Mouse (Mus musculus) adrenal gland, adult 10 weeks (tissue): ENCODE results near the gene Olfr533. TPM values are rescaled to one million over a fixed set of nuclear protein-coding genes. Genes with fewer than 3 reads are reported as not detected.

Source experiments
- polyA plus RNA-seq: library from polyadenylated mRNA; stranded (reverse); fragments of 350-450 nt; fragmentation: Illumina TruSeq; extraction: RNeasy Lipid Tissue Mini Kit (QIAGEN cat#74804); gene quantifications from one replicate; pipeline ENCODE4 v1.2.3, GENCODE M21; 2014; ENCODE audit warnings: low read depth, low replicate concordance

Gene Olfr533
- not detected for polyA plus RNA-seq

DNA sequence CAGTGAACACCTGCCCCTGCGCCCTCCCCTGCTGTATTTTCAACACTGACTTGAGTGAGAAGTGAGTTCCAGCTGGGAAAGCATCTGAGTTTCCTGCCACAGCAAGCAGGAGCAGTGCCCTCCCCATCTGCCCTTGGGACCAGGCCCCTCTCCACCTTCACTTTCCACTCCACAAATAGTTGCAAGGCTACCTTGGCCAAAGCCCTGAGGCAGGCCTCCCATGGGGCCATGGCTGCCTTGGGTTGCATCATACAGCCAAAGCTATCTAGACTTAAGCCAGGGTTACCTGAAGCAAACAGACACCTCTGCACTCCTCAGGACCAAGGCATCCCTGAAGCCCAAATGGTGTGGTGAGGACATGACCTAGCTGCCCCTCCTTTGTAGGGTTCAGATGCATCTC lies at the start of gene Olfr533:
Olfr533 (plus strand) TSS at position 301 of the 400 bp plus-strand sequence.

GRCm38 (mm10) chr7:140421539-140421938 lies 41.6 kb upstream of the Olfr533 start, which contains the start of gene Olfr532:
Olfr532 (minus strand) TSS chr7:140421639.

GRCm38 (mm10) chr7:140483916-140484315 lies 20.7 kb downstream of the Olfr533 start, which contains the start of gene Olfr535:
Olfr535 (plus strand) TSS chr7:140484216.

DNA sequence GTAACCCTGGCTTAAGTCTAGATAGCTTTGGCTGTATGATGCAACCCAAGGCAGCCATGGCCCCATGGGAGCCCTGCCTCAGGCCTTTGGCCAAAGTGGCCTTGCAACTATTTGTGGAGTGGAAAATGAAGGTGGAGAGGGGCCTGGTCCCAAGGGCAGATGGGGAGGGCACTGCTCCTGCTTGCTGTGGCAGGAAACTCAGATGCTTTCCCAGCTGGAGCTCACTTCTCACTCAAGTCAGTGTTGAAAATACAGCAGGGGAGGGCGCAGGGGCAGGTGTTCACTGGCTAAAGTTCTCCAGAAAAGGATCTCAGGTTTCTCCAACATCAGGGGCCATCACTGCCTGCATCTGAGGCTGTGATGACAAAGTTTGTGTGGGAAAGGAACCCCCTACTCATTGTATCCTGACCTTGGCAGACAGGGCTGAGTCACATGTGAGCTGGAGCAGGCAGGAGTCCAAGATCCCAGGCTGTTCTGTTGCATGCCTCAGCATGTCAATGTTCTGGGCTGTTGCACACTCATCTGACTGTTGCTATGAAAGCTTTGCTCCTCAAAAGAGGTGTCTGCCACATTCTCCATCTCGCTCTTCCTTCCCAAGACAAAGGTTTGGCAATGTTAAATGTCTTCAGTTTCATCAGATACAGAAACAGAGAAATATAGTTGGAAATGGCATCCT lies 44.3 kb downstream of the Olfr533 start, which contains the start of gene Olfr536:
Olfr536 (minus strand) TSS at position 51 of the 676 bp plus-strand sequence.

Other genes starting within 250 kb of the Olfr533 start
- gene Cd163l1, start 245.1 kb upstream of the Olfr533 start, polyA plus RNA-seq = not detected
- not detected for gene 5830411N06Rik, start 216.1 kb upstream of the Olfr533 start, polyA plus RNA-seq
- gene Olfr525, start 142.5 kb upstream of the Olfr533 start, polyA plus RNA-seq = not detected
- gene Olfr527, start 129.4 kb upstream of the Olfr533 start, polyA plus RNA-seq = not detected
- gene Olfr60, start 101.7 kb upstream of the Olfr533 start, polyA plus RNA-seq = not detected
- gene Olfr530, start 87.0 kb upstream of the Olfr533 start, polyA plus RNA-seq = not detected
- not detected for gene Olfr531, start 60.5 kb upstream of the Olfr533 start, polyA plus RNA-seq
- not detected for gene Olfr532, start 41.7 kb upstream of the Olfr533 start, polyA plus RNA-seq
- gene Olfr535, start 20.8 kb downstream of the Olfr533 start, polyA plus RNA-seq = not detected
- gene Olfr536, start 44.0 kb downstream of the Olfr533 start, polyA plus RNA-seq = not detected
- gene Olfr538, start 104.5 kb downstream of the Olfr533 start, polyA plus RNA-seq = not detected
- not detected for gene Olfr46, start 137.9 kb downstream of the Olfr533 start, polyA plus RNA-seq
- gene Olfr61, start 165.6 kb downstream of the Olfr533 start, polyA plus RNA-seq = not detected
- gene Olfr53, start 183.1 kb downstream of the Olfr533 start, polyA plus RNA-seq = not detected
- not detected for gene Olfr539, start 196.6 kb downstream of the Olfr533 start, polyA plus RNA-seq
- not detected for gene Olfr45, start 218.6 kb downstream of the Olfr533 start, polyA plus RNA-seq
- gene Olfr541, start 233.9 kb downstream of the Olfr533 start, polyA plus RNA-seq = not detected